Mouse (Mus musculus): ENCODE measurements at regions not wholly inside any gene's neighbourhood (a gene's known extent, or its start where the extent isn't known, plus 50 kb on each side); places are given as distances from the start of the nearest gene placed in this dataset.

DNA sequence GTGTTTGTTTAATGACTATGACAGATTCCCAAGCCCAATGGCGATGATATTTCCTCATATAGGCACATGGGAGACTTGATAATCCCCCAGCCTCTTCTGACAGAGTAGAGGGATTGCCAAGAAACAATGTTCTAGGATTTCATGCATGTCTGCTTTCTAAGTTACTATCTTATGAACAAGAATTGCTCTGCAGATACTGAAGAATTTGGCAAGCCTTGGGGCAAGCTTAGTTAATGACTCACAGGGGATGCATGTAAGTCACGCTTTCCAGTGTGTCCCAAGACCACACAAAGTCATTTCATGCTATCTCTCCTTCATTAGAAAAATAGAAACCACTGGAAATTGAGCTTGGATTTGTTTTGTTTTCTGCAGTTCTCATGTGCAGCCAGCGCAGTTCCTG is 376.2 kb downstream of the Dcdc2c start:
- DNase-seq = no peak

DNA sequence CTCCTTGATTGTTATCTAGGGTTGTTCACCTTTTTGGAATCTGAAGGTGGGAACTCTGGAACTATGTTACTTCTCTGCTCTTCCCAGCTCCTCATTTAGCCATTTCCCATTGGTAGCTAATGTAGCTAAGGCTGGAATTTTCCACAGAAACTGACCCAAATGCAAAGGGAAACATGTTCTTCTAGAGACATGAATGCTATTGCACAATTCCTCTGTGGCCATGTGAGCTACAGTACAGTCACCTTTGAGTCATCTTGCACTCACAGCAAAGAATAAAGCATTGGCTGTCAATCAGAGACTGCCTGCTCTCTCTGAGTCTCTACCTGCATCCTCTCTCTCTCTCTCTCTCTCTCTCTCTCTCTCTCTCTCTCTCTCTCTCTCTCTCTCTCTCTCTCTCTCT is 378.1 kb downstream of the Dcdc2c start:
- DNase-seq = no peak

- no peak for DNase-seq
Measured at GRCm38 (mm10) chr12:28158786-28159185, 393.4 kb downstream of the Dcdc2c start.

DNA sequence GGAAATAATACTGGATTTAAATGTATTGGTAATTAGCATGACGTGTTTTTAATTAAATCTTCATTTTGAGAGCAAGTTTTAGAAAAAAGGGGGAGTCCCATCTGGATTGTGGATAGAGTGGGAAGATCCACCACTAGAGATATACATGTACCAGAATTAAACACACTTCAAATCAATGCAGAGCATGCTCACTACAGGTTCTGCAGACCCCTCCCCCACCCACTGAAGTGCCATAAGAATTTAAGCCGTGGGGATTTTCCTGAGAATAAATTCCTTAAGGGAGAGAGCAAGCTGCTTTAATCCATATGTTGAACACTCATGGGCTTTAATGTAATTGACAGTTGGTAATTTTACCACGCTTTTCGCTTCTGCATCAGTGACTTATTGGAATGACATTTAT is 401.4 kb downstream of the Dcdc2c start:
- no peak for DNase-seq

GRCm38 (mm10) chr12:28135810-28136592 is 416.2 kb downstream of the Dcdc2c start:
- no peak for DNase-seq

DNA sequence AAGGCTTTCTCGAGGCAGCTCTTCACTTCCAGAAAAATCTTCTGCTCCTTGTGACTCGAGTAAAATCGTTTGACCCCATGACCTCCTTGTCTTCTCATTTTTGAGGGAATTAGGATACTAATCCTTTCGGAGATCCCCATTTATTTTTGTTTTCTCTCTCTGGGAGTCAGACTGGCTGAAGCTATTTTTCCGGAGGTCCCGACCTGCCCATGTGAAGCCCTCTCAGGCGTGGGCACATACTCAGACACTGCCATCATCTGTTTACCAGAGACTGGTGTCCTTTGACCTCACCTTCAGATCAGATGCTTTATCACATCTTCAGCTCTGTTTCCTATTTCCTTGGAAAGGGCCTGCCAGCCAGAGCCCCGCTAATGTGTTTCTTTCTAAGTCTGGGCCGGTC is 429.4 kb downstream of the Dcdc2c start:
- DNase-seq = no peak

- DNase-seq = no peak
Measured at GRCm38 (mm10) chr12:28120106-28120505, 432.1 kb downstream of the Dcdc2c start.

GRCm38 (mm10) chr12:28090673-28091072 is 461.5 kb downstream of the Dcdc2c start:
- no peak for DNase-seq

DNA sequence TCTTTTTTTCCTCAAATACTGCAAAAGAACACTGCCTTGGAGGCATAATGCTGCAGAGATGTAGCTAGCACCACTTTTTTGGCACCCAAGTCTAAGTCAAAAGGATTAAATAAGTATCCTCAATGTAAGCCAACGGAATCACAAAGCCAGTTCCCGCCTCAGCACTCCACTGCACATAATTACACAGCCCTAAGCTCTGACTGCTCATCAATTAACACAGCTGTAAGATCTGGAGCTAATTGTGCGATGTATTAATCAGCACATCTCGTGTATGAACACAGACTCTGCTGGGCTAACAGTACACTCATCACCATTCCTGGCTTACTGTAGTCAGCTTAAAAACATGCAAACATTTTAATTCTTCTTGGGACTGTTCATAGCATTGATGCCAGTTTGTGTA is 466.7 kb downstream of the Dcdc2c start:
- no peak for DNase-seq

- DNase-seq = no peak
Measured at GRCm38 (mm10) chr12:28076606-28077005, 475.6 kb downstream of the Dcdc2c start.

DNA sequence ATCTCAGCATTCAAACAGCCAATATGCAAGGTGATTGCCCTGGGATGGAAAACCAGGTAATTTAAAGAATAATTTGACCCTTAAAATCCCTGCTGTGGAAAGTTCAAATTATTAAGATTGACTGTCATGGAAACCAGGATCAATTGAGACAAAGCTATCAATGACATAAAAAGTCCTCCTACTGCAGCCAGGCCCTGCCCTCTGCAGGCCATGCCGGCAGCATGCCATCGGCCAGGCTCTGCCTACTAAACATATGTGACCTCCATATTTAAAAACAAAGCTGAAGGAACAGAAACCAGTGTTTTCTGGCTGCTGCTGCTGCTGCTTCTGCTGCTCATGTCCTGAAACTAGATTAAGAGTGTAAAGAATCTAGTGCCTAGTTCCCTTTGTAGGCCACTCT is 483.6 kb downstream of the Dcdc2c start:
- no peak for DNase-seq

DNA sequence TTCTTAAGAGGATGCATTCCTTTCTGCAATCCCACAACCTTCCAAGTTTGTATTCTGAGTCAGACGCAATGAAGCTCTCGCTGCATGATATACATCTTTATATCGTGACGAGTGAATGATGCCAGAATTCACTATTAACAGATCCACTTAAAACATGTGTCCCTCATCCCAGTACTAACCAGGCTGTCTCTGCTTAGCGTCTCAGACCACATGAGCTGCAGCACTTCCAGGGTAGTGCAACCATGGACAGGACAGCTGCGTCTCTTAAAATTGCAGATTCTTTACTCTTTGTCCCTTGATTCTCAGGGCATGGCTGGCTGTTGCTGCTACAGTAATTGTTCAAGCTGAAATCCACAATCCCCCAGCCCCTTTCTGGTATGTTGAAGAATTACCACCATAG is 491.9 kb downstream of the Dcdc2c start:
- DNase-seq = no peak

DNA sequence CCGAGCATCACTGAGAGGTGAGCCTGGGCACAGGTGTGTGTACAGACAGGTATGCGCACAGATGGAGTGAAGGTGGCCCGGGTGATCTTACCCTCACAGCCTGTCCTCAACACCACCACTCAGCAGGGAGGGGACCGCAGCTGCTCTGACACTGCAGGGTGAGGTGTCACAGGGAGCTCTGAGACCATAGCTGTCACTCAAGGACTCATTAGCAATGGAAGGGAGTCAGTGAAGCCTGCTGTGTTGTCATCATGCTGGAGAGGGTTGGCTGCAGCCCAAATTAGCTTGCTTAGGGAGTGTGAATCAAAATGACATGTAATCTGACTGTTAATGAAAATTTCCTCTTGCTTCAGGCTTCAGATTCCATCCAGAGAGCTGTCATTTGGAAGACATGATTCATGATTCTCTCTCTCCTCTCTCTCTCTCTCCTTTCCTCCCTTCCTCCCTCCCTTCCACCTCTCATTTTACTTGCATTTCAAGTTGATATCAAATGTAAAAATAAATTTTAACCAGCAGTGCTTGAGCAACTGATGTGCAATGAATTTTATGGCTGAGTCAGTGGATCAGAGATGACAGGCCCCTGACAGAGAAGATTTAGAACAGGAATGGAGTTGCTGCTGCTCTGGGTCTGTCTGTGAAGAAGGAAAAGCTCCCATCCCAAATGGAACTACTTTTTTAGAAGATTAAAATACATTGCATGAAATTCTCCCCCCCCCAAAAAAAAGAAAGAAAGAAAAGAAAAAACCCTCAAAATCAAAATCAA is 496.5 kb downstream of the Dcdc2c start:
- DNase-seq = no peak

DNA sequence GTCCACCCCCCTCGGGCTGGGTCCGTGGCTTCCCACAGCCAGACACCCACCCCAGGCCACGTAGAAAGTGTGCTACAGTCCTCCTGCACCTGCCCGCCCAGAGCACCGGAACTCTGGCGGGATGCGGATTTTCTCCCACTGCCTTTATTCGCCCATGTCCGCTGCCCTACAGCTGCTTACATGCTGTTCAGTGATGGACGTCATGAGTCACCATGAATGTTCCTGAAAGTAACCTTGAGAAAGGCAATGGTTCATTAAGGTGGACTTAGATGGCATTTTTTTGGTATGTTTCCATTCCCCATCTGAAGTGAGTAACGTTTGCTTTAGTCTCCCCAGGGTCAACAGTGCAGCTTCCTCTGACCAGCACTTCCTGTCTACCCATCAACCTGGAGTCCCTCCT is 497.8 kb downstream of the Dcdc2c start:
- no peak for DNase-seq

DNA sequence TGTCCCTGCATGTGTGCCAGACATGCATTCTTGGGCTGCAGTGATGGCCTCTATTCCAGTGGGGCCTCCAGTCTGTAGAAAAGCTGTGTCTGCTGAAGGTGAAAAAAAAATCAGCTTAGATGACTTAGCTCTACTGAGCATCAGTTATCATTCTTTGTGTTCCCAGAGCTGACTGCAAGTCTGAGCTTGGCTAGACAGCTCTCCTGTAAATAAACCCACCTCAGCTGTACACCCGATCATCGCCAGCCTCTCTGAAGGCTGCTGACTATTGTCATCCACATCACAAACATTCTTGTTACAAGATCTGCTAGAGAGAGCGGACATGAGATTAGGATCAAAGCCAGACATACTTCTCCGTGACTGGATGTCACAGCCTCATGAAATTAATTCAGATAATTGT is 504.2 kb downstream of the Dcdc2c start:
- DNase-seq = no peak

DNA sequence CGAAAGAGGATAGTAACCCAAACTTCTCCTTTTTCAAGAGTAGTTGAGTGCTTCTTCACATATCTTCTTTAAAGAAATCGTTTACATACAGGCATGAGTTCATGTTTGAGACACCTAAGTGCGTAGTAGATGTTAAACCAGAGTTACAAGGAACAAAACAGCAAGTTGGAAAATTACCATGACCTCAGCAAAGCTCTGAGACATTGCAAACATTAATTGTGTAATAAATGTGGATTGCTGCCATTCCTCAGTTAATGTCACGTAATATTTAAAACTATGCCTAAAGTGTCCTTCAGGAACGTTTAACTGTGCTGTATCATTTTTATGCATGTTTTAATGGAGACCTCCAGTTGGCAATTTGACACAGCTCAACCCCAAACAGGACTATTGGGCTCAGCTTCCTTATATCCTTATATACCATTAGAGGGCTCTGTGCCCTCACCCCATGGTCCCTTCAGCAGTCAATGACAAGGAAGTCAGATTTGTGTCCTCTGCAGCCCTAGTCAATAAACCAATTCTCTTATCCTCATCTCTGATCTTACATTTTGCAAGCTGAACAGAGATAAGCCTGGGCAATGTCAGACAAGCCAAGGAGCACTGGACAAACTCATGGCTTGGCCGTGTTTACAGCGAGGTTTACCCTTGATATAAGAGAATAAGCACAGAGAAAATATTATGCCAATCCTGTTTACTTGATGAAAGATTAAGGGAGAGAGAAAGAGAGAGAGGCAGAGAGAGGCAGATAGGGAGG is 513.9 kb downstream of the Dcdc2c start:
- no peak for DNase-seq

GRCm38 (mm10) chr12:27999170-27999569 is 553.0 kb downstream of the Dcdc2c start:
- DNase-seq = no peak

- DNase-seq = no peak
Measured at GRCm38 (mm10) chr12:27992152-27992551, 560.0 kb downstream of the Dcdc2c start.

GRCm38 (mm10) chr12:27984261-27984841 is 567.8 kb downstream of the Dcdc2c start:
- DNase-seq = no peak

GRCm38 (mm10) chr12:27978257-27978931 is 573.8 kb downstream of the Dcdc2c start:
- no peak for DNase-seq

GRCm38 (mm10) chr12:27977548-27978256 is 574.5 kb downstream of the Dcdc2c start:
- DNase-seq = no peak

GRCm38 (mm10) chr12:27962908-27963307 is 589.3 kb downstream of the Dcdc2c start:
- no peak for DNase-seq

Measured in cerebellum, adult 8-10 months (tissue).